Mouse (Mus musculus): ENCODE results near the gene Adm2.

Adm2 gene

DNA sequence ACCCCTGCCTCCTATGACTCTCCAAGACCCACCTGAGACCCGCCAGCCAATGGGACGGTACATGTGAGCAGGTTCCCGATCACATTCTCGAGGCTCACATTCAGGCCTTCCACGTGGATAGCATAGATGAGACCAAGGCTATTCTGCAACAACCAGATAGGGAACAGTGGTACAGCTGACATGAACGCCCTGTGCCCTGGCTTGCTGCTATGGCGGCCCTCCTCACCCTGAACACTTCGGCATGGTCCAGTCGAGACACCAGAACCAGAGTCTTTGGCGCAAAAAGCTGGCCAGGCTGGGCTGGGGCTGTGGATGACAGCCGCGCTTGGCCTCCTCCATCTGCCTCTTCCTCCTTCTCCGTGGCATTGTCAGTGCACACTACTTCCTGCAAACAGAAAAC, 15.1 kb upstream of the Adm2 start:
- in situ Hi-C loops (cut with MboI; ENCODE audit: low pct_unique_long_range_greater_than_20kb in 1 of 2, low sequenced_read_pairs in 2 of 2, unreplicated experiment in 1 of 2): no loop called here

DNA sequence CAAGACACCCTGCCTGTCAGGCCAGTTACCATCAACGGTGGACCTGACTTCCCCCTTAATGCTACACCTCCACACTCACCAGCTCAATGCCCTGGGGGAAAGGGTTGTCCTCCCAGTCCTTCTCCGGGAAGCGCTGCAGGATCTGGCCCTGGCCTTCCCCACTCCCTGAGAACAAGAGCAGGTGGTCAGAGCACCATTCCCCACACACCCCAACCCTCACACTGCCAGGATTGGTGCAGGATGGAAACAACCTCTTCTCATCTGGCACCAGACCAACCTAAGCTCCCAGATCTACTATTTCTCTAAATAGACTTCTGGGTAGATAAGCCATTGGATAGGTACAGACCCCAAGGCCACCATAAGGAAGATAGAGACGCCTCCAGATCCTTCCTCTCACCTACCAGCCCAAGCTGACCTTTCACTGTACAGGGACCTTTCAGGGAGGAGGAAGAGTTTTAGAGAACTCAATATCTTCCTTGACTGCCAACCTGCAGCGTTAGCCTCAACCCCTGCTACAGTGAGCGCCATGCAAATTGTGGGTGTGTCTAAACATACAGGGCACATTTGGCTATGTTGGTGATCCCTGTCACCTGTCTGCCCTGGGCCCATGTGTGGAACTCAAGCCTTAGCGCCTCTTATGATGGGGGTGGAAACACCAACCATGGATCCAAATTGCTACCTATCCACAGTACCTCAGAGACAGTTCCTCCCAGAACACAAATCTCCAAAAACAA, 13.9 kb upstream of the Adm2 start:
- in situ Hi-C loops (cut with MboI; ENCODE audit: low pct_unique_long_range_greater_than_20kb in 1 of 2, low sequenced_read_pairs in 2 of 2, unreplicated experiment in 1 of 2): no loop called here

- in situ Hi-C loops (cut with MboI; ENCODE audit: low pct_unique_long_range_greater_than_20kb in 1 of 2, low sequenced_read_pairs in 2 of 2, unreplicated experiment in 1 of 2): no loop called here
These were observed 12.5 kb upstream of the Adm2 start for GRCm38 (mm10) chr15:89309962-89310498.

DNA sequence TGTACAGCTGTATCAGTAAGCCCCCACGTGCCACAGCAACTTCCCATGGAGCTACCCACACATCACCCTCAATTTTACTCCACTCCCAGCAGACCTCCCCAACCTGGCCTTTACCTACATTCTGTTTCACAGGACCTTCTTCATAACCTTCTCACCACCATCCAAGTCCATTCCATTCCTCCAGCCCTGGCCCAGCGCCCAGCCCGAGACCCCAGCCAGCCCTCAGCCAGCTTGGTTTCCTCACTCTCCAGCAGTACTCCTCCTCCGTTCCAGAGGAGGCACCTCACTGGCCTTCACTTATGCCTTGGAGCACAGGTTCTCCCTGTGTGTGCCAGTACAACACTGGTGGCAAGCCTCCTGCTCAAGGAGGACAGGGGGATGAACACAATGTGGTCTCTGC, 9.2 kb upstream of the Adm2 start:
- in situ Hi-C loops (cut with MboI; ENCODE audit: low pct_unique_long_range_greater_than_20kb in 1 of 2, low sequenced_read_pairs in 2 of 2, unreplicated experiment in 1 of 2): no loop called here

DNA sequence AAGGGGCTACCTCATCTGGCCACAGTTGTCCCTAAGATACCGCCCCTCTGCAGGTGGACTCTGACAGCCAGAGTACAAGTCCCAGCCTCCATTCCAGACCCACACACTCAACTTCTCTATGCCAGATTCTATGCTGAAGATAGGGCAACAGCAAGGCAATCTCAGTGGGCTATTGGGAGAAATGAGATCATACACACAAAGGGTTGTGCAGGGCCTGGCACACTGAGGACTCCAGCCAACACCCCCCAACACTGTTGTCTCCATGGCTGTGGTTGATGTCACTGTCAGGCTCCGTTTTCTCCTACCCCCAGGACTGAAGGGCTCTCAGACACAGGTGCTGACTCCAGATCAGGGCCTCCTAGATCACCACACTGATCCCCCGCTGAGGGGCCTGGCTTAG, 8.4 kb upstream of the Adm2 start:
- in situ Hi-C loops (cut with MboI; ENCODE audit: low pct_unique_long_range_greater_than_20kb in 1 of 2, low sequenced_read_pairs in 2 of 2, unreplicated experiment in 1 of 2): no loop called here

DNA sequence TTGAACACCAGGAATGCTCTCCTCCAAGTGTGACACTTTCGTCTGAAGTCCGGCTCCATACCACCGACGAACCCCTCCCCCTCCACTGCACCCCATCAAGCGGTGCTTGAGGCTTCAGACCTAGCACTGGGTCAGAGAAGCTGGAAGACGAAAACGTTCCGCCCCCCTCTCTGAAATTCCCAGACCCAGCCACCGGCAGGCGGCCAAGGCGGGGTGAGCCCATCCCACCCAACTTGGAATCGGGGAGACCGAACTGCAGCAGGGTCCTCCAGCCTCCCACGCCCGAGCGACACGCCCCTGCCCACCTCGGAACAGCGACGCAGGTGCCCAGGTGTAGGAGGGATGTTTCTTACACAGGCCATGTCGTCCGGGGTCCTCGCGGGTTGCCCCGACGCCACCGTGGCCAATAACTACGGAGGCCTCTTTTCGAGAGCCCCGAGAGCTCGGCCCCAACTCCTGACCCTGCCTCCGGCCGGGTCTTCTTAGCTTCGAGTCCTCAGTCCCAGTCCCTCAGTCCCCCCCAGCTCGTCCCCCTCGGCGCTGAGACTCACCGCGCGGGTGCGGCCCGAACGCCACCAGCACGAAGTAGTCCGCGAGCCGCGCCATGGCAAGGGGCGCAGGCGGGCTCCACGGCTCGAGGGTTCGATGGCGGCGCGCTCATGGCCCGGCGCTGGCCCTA, 7.9 kb upstream of the Adm2 start:
- in situ Hi-C loops (cut with MboI; ENCODE audit: low pct_unique_long_range_greater_than_20kb in 1 of 2, low sequenced_read_pairs in 2 of 2, unreplicated experiment in 1 of 2): no loop called here

GRCm38 (mm10) chr15:89315190-89315731, 7.3 kb upstream of the Adm2 start, which contains the start of gene Sbf1:
Gene Sbf1 (minus strand): TSS chr15:89315311.
- in situ Hi-C loops (cut with MboI; ENCODE audit: low pct_unique_long_range_greater_than_20kb in 1 of 2, low sequenced_read_pairs in 2 of 2, unreplicated experiment in 1 of 2): no loop called here

GRCm38 (mm10) chr15:89316146-89316545, 6.4 kb upstream of the Adm2 start:
- in situ Hi-C loops (cut with MboI; ENCODE audit: low pct_unique_long_range_greater_than_20kb in 1 of 2, low sequenced_read_pairs in 2 of 2, unreplicated experiment in 1 of 2): no loop called here

DNA sequence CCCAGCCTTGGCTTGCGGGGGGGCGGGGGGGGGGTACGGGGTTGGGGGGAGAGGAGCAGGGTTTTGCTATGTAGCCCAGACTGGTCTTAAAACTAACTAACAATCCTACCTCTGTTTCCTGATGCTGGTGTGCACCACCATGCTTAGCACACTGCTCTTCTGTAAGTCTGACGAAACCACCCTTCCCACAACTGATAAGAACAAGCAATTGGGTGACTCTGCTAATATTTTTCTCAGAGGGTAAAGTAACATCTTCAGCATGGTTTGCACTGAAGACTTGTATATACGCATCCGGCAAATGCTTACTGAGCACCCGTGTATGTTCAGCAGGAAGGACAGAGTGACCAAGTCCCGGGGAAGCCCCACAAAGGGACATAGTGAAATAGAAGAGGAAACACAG, 1.3 kb upstream of the Adm2 start:
- in situ Hi-C loops (cut with MboI; ENCODE audit: low pct_unique_long_range_greater_than_20kb in 1 of 2, low sequenced_read_pairs in 2 of 2, unreplicated experiment in 1 of 2): no loop called here

DNA sequence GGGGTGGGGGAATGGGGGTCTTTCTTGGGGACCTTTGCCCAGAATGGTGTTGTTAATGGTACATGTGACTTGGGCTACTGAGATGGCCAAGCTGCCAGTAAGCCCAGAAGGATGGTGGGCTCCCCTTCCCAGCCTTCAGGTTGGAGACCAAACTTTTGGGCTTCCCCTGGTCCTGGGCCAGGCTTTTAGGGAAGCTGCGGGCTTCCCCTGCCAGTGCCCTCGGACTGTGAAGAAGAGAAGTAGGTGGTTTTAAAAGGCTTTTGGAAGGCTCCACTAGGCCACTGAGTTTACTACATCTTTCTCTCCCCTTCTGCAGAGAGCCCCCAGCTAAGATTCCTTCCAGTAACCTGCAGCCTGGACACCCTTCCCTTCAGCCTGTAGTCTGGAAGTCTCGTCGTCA, 1.1 kb downstream of the Adm2 start:
- in situ Hi-C loops (cut with MboI; ENCODE audit: low pct_unique_long_range_greater_than_20kb in 1 of 2, low sequenced_read_pairs in 2 of 2, unreplicated experiment in 1 of 2): no loop called here

DNA sequence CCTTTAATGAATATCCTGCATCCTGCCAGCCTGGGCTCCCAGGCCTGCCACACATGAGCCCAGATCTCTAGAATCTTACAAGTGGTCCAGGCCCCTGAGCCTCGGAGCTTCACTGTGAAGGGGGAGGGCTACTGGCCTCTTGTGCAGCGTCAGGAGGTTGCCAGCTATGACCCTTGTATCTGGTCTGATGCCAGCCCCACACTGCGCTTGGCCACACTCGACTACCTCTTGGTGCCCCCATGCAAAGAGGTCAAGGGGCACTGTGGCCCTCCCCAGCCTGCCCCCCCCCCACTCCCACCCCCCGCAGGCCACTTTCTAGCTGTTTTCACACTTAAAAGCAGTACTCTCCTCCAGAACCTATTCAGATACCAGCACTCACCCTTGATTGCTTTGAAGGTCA, 3.9 kb downstream of the Adm2 start:
- in situ Hi-C loops (cut with MboI; ENCODE audit: low pct_unique_long_range_greater_than_20kb in 1 of 2, low sequenced_read_pairs in 2 of 2, unreplicated experiment in 1 of 2): no loop called here

- in situ Hi-C loops (cut with MboI; ENCODE audit: low pct_unique_long_range_greater_than_20kb in 1 of 2, low sequenced_read_pairs in 2 of 2, unreplicated experiment in 1 of 2): no loop called here
These were observed 11.8 kb downstream of the Adm2 start, which contains the start of gene Miox for GRCm38 (mm10) chr15:89334271-89334670. Gene Miox (plus strand): TSS chr15:89334398.

DNA sequence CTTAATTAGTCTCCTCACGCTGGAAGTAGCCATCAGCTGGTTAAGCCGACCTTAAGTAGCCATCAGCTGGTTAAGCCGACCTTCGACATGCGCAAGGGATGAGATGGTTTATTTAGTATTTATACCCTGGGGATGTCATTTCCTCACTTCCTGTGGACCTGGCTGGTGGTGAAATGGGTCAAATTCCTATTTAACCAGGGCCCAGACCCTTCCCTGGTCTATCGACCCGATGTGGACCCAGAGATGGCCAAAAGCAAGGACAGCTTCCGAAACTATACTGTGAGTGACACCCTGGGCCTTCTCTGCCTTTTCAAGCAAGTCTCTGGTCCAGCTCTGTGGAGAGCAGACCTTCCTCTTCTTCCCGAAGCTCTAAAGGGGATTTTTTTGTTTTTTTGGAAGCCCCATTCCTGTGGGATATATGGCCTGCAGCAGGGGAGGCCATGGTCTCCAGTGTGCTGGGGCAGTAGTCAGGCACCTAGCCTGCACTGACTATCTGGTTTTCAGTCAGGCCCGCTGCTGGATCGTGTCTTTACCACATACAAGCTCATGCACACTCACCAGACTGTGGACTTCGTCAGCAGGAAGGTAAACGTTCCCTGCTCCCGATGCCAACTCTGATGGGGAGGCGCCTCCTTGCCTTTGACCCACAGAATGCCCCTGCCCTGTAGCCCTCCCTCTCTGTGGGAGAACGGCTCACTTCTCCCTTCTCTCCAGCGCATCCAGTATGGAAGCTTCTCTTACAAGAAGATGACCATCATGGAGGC, 12.4 kb downstream of the Adm2 start:
- in situ Hi-C loops (cut with MboI; ENCODE audit: low pct_unique_long_range_greater_than_20kb in 1 of 2, low sequenced_read_pairs in 2 of 2, unreplicated experiment in 1 of 2): no loop called here

- in situ Hi-C loops (cut with MboI; ENCODE audit: low pct_unique_long_range_greater_than_20kb in 1 of 2, low sequenced_read_pairs in 2 of 2, unreplicated experiment in 1 of 2): no loop called here
These were observed 13.9 kb downstream of the Adm2 start for GRCm38 (mm10) chr15:89336422-89336821.

DNA sequence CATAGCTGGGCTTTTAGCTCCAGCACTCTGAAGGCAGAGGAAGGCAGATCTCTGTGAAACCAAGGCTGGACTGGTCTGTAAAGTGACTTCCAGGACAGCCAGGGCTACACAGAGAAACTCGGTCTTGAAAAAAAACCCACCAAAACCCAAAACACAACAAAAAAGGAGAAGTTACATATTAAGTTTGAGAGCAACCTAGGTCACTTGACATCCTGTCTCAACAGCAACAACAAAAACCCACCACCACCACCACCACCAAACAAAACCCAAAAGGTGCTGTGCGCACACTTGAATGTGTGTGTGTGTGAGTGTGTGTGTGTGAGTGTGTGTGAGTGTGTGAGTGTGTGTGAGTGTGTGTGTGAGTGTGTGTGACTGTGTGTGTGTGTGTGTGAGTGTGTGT, 17.2 kb downstream of the Adm2 start:
- in situ Hi-C loops (cut with MboI; ENCODE audit: low pct_unique_long_range_greater_than_20kb in 1 of 2, low sequenced_read_pairs in 2 of 2, unreplicated experiment in 1 of 2): no loop called here

GRCm38 (mm10) chr15:89340136-89340535, 17.6 kb downstream of the Adm2 start:
- in situ Hi-C loops (cut with MboI; ENCODE audit: low pct_unique_long_range_greater_than_20kb in 1 of 2, low sequenced_read_pairs in 2 of 2, unreplicated experiment in 1 of 2): no loop called here

- in situ Hi-C loops (cut with MboI; ENCODE audit: low pct_unique_long_range_greater_than_20kb in 1 of 2, low sequenced_read_pairs in 2 of 2, unreplicated experiment in 1 of 2): no loop called here
These were observed 19.2 kb downstream of the Adm2 start for GRCm38 (mm10) chr15:89341678-89342077.

GRCm38 (mm10) chr15:89343325-89343724, 20.8 kb downstream of the Adm2 start:
- in situ Hi-C loops (cut with MboI; ENCODE audit: low pct_unique_long_range_greater_than_20kb in 1 of 2, low sequenced_read_pairs in 2 of 2, unreplicated experiment in 1 of 2): no loop called here

- in situ Hi-C loops (cut with MboI; ENCODE audit: low pct_unique_long_range_greater_than_20kb in 1 of 2, low sequenced_read_pairs in 2 of 2, unreplicated experiment in 1 of 2): no loop called here
These were observed 27.9 kb downstream of the Adm2 start for GRCm38 (mm10) chr15:89350447-89350846.

Data from mouse embryonic stem cell (cell line).